Mouse (Mus musculus) midbrain, postnatal 0 days (tissue): ENCODE data around the gene Ankrd55. TPM values are rescaled to one million over a fixed set of nuclear protein-coding genes. Genes with fewer than 3 reads are reported as not detected.

ENCODE experiments used
- ATAC-seq: fragments of 200-750 bp; cut with Nextera tagmentation; 2 replicates; pipeline ENCODE4 v1.8.0; 2017; ENCODE audit warnings: moderate number of reproducible peaks, mild to moderate bottlenecking, moderate TSS enrichment, moderate library complexity; ENCODE audit not compliant: low FRiP score
- DNase-seq: peaks from one replicate; pipeline ENCODE4 v3.0.0-alpha.2; 2015; ENCODE audit warnings: low spot score
- H3K27ac ChIP-seq: fragments of 300-500 bp; sonication (generic); 2 replicates; pipeline ENCODE4 v1.5.1; 2014; ENCODE audit warnings: low read depth, mild to moderate bottlenecking, low read length, mixed read lengths
- H3K27me3 ChIP-seq: fragments of 300-500 bp; sonication (generic); 2 replicates; pipeline ENCODE4 v1.6.1; 2014; ENCODE audit warnings: low read length, control low read depth, mixed read lengths; ENCODE audit not compliant: insufficient read depth
- H3K36me3 ChIP-seq: fragments of 300-500 bp; sonication (generic); 2 replicates; pipeline ENCODE4 v1.6.1; 2014; ENCODE audit warnings: low read length, control low read depth, mixed read lengths; ENCODE audit not compliant: insufficient read depth
- H3K4me1 ChIP-seq: fragments of 300-500 bp; sonication (generic); 2 replicates; pipeline ENCODE4 v1.6.1; 2014; ENCODE audit warnings: mild to moderate bottlenecking, control low read depth, antibody characterized with exemption, low read length, mixed read lengths; ENCODE audit not compliant: insufficient read depth
- H3K4me2 ChIP-seq: fragments of 300-500 bp; sonication (generic); 2 replicates; pipeline ENCODE4 v1.6.1; 2014; ENCODE audit warnings: low read depth, mild to moderate bottlenecking, low read length, mixed read lengths; ENCODE audit not compliant: poor library complexity, severe bottlenecking
- H3K4me3 ChIP-seq: fragments of 300-500 bp; sonication (generic); 2 replicates; pipeline ENCODE4 v1.5.1; 2014; ENCODE audit warnings: low read depth, mild to moderate bottlenecking, low read length, moderate library complexity
- H3K9ac ChIP-seq: fragments of 300-500 bp; sonication (generic); replicated peaks from 2 replicates; pipeline ENCODE4 v1.6.1; 2014; ENCODE audit warnings: mild to moderate bottlenecking, low read length, moderate library complexity, mixed read lengths; ENCODE audit not compliant: poor library complexity, severe bottlenecking
- H3K9me3 ChIP-seq: fragments of 300-500 bp; sonication (generic); 2 replicates; pipeline ENCODE4 v1.6.1; 2016; ENCODE audit warnings: low read length, control low read depth
- CTCF ChIP-seq: IDR thresholded peaks from 2 replicates; pipeline ENCODE4 v1.5.1; 2016; ENCODE audit warnings: antibody characterized with exemption, mild to moderate bottlenecking
- WGBS: fragments of 180-500 bp; shearing (Covaris S2); extraction: QIAGEN DNeasy Blood & Tissue Kit; methylation state at CpG from one replicate; pipeline ENCODE4 v1.1.7; 2014; 5-methylcytosine and 5-hydroxymethylcytosine counted together
- polyA plus RNA-seq: library from polyadenylated mRNA; unstranded; fragments of >200 nt; fragmentation: Nextera tagmentation; extraction: Ambion mirVana; gene quantifications from 2 replicates; pipeline ENCODE4 v1.2.1, GENCODE M21; 2015
- total RNA-seq: library from RNA; depleted of rRNA; stranded (reverse); fragments of >200 nt; gene quantifications from 2 replicates; pipeline ENCODE4 v1.2.3, GENCODE M21; 2014

The Ankrd55 gene
- total and polyA plus RNA-seq, 2 experiments from 2014 or later: 10.2 to 21.2 TPM

GRCm38 (mm10) chr13:112287571-112288224 is 553 bp upstream of the Ankrd55 start:
- Histone ChIP-seq H3K9me3 (no peaks in the 10 kb centered on the region), H3K27ac (peak overlapping the region; percentile 87), H3K4me3 (peak overlapping the region; percentile 41; the same call in 1 of the 2 replicates), H3K36me3 (no peaks in the 10 kb centered on the region), H3K9ac (peak overlapping the region; percentile 62; the same call in 1 of the 2 replicates), H3K4me1 (peaks cover 5% of the 10 kb centered on the region; the same call in 1 of the 2 replicates), H3K4me2 (peak overlapping the region; percentile 56), H3K27me3 (no peaks in the 10 kb centered on the region)
- ATAC-seq: no peak; the same call in 1 of the 2 replicates
- no peak for DNase-seq
- WGBS: 44% methylated on average over 6 of the region's 6 CpGs
- TF ChIP-seq CTCF: no peak

GRCm38 (mm10) chr13:112289338-112289737 is 1.1 kb downstream of the Ankrd55 start:
- peak overlapping the region; percentile 62 for H3K9ac ChIP-seq
- no peak for ATAC-seq
- peak; percentile 36 for DNase-seq
- H3K27me3 ChIP-seq: no peaks in the 10 kb centered on the region
- H3K27ac ChIP-seq: peak overlapping the region; percentile 87
- no peaks in the 10 kb centered on the region for H3K9me3 ChIP-seq
- peak overlapping the region; percentile 56 for H3K4me2 ChIP-seq
- H3K4me1 ChIP-seq: peaks cover 5% of the 10 kb centered on the region; the same call in 1 of the 2 replicates
- no peaks in the 10 kb centered on the region for H3K36me3 ChIP-seq
- WGBS: 55% methylated on average over 9 of the region's 9 CpGs
- H3K4me3 ChIP-seq: peak overlapping the region; percentile 41
- no peak for TF ChIP-seq CTCF

DNA sequence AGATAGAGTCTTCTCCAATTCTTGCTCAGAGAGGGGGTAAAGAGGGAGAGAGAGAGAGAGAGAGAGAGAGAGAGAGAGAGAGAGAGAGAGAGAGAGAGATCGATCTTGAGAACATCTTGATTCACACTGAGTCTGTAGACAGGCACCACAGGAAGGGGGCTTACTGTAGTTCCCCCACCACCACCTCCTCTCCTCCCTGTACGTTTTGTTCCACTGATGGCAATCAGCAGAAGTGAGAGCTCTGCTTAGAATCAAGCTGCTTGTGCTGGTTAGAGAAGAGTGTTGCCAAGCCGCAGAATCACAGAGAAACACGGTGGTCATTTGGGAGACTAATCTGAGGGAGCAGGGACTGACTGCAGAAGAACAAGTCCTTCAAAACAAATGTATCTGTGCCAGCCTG is 1.7 kb downstream of the Ankrd55 start:
- H3K27me3 ChIP-seq: no peaks in the 10 kb centered on the region
- H3K27ac ChIP-seq: peak overlapping the region; percentile 87
- H3K4me3 ChIP-seq: peak overlapping the region; percentile 41
- WGBS: 26% methylated on average over 4 of the region's 4 CpGs
- ATAC-seq: no peak
- DNase-seq: peak; percentile 26
- H3K4me2 ChIP-seq: peak overlapping the region; percentile 56
- H3K4me1 ChIP-seq: peaks cover 5% of the 10 kb centered on the region; the same call in 1 of the 2 replicates
- no peaks in the 10 kb centered on the region for H3K9me3 ChIP-seq
- H3K9ac ChIP-seq: peak overlapping the region; percentile 62
- no peaks in the 10 kb centered on the region for H3K36me3 ChIP-seq
- no peak for TF ChIP-seq CTCF

- no peak for DNase-seq
- Histone ChIP-seq H3K4me3 (no peak overlapping the region), H3K27ac (no peak overlapping the region), H3K9me3 (no peaks in the 10 kb centered on the region), H3K9ac (no peak overlapping the region), H3K4me1 (peaks cover 5% of the 10 kb centered on the region; the same call in 1 of the 2 replicates), H3K36me3 (no peaks in the 10 kb centered on the region), H3K27me3 (no peaks in the 10 kb centered on the region), H3K4me2 (no peak overlapping the region)
- TF ChIP-seq CTCF: no peak
- no peak for ATAC-seq
- WGBS: 55% methylated on average over 4 of the region's 4 CpGs
Observed at GRCm38 (mm10) chr13:112292489-112292888, 4.2 kb downstream of the Ankrd55 start.

- 92% methylated on average over 6 of the region's 6 CpGs for WGBS
- Histone ChIP-seq H3K27ac (no peak overlapping the region), H3K4me1 (peaks cover 5% of the 10 kb centered on the region; the same call in 1 of the 2 replicates), H3K4me3 (no peak overlapping the region), H3K9me3 (no peaks in the 10 kb centered on the region), H3K9ac (no peak overlapping the region), H3K27me3 (no peaks in the 10 kb centered on the region), H3K36me3 (no peaks in the 10 kb centered on the region), H3K4me2 (no peak overlapping the region)
- no peak for DNase-seq
- no peak for ATAC-seq
- no peak for TF ChIP-seq CTCF
Observed at GRCm38 (mm10) chr13:112293092-112293491, 4.8 kb downstream of the Ankrd55 start.

DNA sequence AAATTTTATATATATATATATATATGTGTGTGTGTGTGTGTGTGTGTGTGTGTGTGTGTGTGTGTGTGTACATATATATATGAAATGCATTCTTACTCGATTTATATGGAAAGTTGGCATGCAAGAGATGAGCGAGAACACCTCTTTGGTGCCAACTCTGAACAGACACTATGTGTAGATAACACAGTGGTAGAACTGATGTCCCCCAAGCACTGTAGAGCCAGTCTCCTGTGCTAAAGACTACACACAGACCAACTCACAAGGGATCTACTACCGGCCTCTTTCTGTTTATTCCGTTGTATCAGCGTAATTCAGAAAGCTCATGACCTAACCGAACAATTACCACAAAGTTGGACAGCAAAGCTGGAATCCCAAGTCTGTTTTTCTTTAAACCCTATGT is 6.2 kb downstream of the Ankrd55 start:
- Histone ChIP-seq H3K4me3 (no peak overlapping the region), H3K4me2 (no peak overlapping the region), H3K36me3 (no peaks in the 10 kb centered on the region), H3K27ac (no peak overlapping the region), H3K4me1 (peaks cover 5% of the 10 kb centered on the region; the same call in 1 of the 2 replicates), H3K9me3 (no peaks in the 10 kb centered on the region), H3K9ac (no peak overlapping the region), H3K27me3 (no peaks in the 10 kb centered on the region)
- no peak for TF ChIP-seq CTCF
- ATAC-seq (no peak), DNase-seq (no peak)
- WGBS: 92% methylated on average over 6 of the region's 6 CpGs
